In genomic region chr3:157597837-157598379, GRCm38 (mm10) we compare ENCODE assay signal across 17 mouse cellular contexts. TPM values are rescaled to one million over a fixed set of nuclear protein-coding genes. Genes with fewer than 3 reads are reported as not detected.
A peak's percentile ranks its signal among the peaks of the same experiment; 100 is the strongest.
DNase-seq lines count a peak whose midpoint lies in the region; ATAC-seq and TF ChIP-seq lines count a peak whose summit lies in the region.
"Had no signal": no experiment of that assay in that cellular context is flagged by ENCODE, and none has a peak within 500 bp of the region (broad histone marks: within the 10 kb centered on the region; RNA-seq: fewer than 3 reads in every experiment).

No protein-coding gene starts in this region.

- 0 out of 2 replicates have a peak, but pooled peaks have one; percentile 30 for ATAC-seq in heart, postnatal 0 days (ENCODE audit: insufficient read depth, low read depth)
- no peak for ATAC-seq in heart, embryonic 11.5 days (replicated peaks; ENCODE audit: insufficient number of reproducible peaks, low FRiP score, low TSS enrichment)
- peak; percentile 30; the same call in 1 of the 2 replicates for ATAC-seq in liver, embryonic 12.5 days
- ATAC-seq: forebrain, embryonic 13.5 days had no signal

- no peaks in the 10 kb centered on the region for H3K36me3 ChIP-seq in heart, postnatal 0 days (replicated peaks; ENCODE audit: control insufficient read depth, insufficient read depth, low read length)
- no peaks in the 10 kb centered on the region for H3K36me3 ChIP-seq in heart, embryonic 11.5 days (ENCODE audit: control insufficient read depth, insufficient read depth, low read length)
- no peaks in the 10 kb centered on the region for H3K36me3 ChIP-seq in liver, embryonic 12.5 days
- H3K36me3 ChIP-seq: heart, embryonic 13.5 days; liver, embryonic 13.5 days had no signal

- DNase-seq in heart, postnatal 0 days (ENCODE audit: low spot score): no peak
- DNase-seq in liver: no peak
- DNase-seq in fibroblast of lung, adult 2 months (ENCODE audit: low read depth): peak; percentile 3
- DNase-seq in spleen, adult 12 weeks (ENCODE audit: low spot score): no peak
- DNase-seq in spleen, postnatal 14 days (ENCODE audit: low spot score in 2 of 2): no peak
- DNase-seq: cerebellum, adult 9-11 months; gastrocnemius, adult 2 months; heart, postnatal 4 days; layer of hippocampus, adult 9-11 months; liver, embryonic 13.5 days; lung, postnatal 10 days; right cerebral cortex, adult 18-20 months had no signal

- H3K4me2 ChIP-seq in heart, postnatal 0 days (ENCODE audit: low read depth, low read length): no peak overlapping the region
- H3K4me2 ChIP-seq in heart, embryonic 11.5 days: no peak overlapping the region
- H3K4me2 ChIP-seq in liver, embryonic 12.5 days: no peak overlapping the region
- H3K4me2 ChIP-seq: forebrain, embryonic 13.5 days; heart, embryonic 13.5 days; liver, embryonic 13.5 days had no signal

- H3K27ac ChIP-seq in heart, postnatal 0 days (ENCODE audit: low read depth): no peak overlapping the region
- H3K27ac ChIP-seq in heart, embryonic 11.5 days (ENCODE audit: low read depth, low read length): no peak overlapping the region
- H3K27ac ChIP-seq in liver, embryonic 12.5 days: no peak overlapping the region
- H3K27ac ChIP-seq: forebrain, embryonic 13.5 days; gastrocnemius, adult 2 months; heart, embryonic 13.5 days; liver, embryonic 13.5 days had no signal

- H3K27me3 ChIP-seq in heart, postnatal 0 days (ENCODE audit: control insufficient read depth, insufficient read depth, low read length): no peaks in the 10 kb centered on the region
- no peaks in the 10 kb centered on the region for H3K27me3 ChIP-seq in heart, embryonic 11.5 days (ENCODE audit: control insufficient read depth, insufficient read depth, low read length)
- H3K27me3 ChIP-seq in liver, embryonic 12.5 days (replicated peaks): no peaks in the 10 kb centered on the region
- H3K27me3 ChIP-seq: forebrain, embryonic 13.5 days; heart, embryonic 13.5 days; liver, embryonic 13.5 days; megakaryocyte, embryonic 14.5 days had no signal

- no peak overlapping the region for H3K4me3 ChIP-seq in heart, postnatal 0 days (ENCODE audit: low read depth, low read length)
- no peak overlapping the region for H3K4me3 ChIP-seq in heart, embryonic 11.5 days (ENCODE audit: low read depth, low read length)
- no peak overlapping the region for H3K4me3 ChIP-seq in liver, embryonic 12.5 days
- H3K4me3 ChIP-seq: forebrain, embryonic 13.5 days; gastrocnemius, adult 2 months; heart, embryonic 13.5 days; liver, embryonic 13.5 days; megakaryocyte, embryonic 14.5 days had no signal

- 60% methylated on average over 7 of the region's 7 CpGs for WGBS in heart, postnatal 0 days
- 76% methylated on average over 7 of the region's 7 CpGs for WGBS in heart, embryonic 11.5 days (ENCODE audit: insufficient replicate concordance)
- 67% methylated on average over 7 of the region's 7 CpGs for WGBS in liver, embryonic 12.5 days (ENCODE audit: insufficient replicate concordance)

- no peak for TF ChIP-seq EP300 in heart, postnatal 0 days (IDR thresholded peaks at IDR 0.05; ENCODE audit: low read depth)

- H3K4me1 ChIP-seq in heart, postnatal 0 days (ENCODE audit: control insufficient read depth, insufficient read depth): peaks cover 4% of the 10 kb centered on the region; the same call in 1 of the 2 replicates
- no peaks in the 10 kb centered on the region for H3K4me1 ChIP-seq in heart, embryonic 11.5 days (ENCODE audit: control insufficient read depth, insufficient read depth, low read length)
- H3K4me1 ChIP-seq in liver, embryonic 12.5 days: peaks cover 7% of the 10 kb centered on the region; the same call in 1 of the 2 replicates
- H3K4me1 ChIP-seq: forebrain, embryonic 13.5 days; heart, embryonic 13.5 days; liver, embryonic 13.5 days had no signal

- H3K9me3 ChIP-seq in heart, postnatal 0 days (replicated peaks; ENCODE audit: control insufficient read depth, low read length): no peaks in the 10 kb centered on the region
- no peaks in the 10 kb centered on the region for H3K9me3 ChIP-seq in heart, embryonic 11.5 days (replicated peaks; ENCODE audit: control insufficient read depth, low read length)
- no peaks in the 10 kb centered on the region for H3K9me3 ChIP-seq in liver, embryonic 12.5 days (replicated peaks)
- H3K9me3 ChIP-seq: forebrain, embryonic 13.5 days; heart, embryonic 13.5 days; liver, embryonic 13.5 days; megakaryocyte, embryonic 14.5 days had no signal

- H3K9ac ChIP-seq in heart, postnatal 0 days (replicated peaks; ENCODE audit: low read depth, low read length): no peak overlapping the region
- H3K9ac ChIP-seq in heart, embryonic 11.5 days (ENCODE audit: low read depth, low read length): no peak overlapping the region
- H3K9ac ChIP-seq in liver, embryonic 12.5 days: no peak overlapping the region
- H3K9ac ChIP-seq: forebrain, embryonic 13.5 days; heart, embryonic 13.5 days; liver, embryonic 13.5 days had no signal

- no peak for TF ChIP-seq CTCF in heart, postnatal 0 days (IDR thresholded peaks at IDR 0.05; ENCODE audit: low read depth)

RNA-seq across cellular contexts. Expression of gene Ptger3, which starts 31.2 kb away (rescaled TPM):
- 3.3 and 5.0 TPM in 2 replicates for total RNA-seq in heart, postnatal 0 days (2014; rRNA removed; ENCODE audit: low replicate concordance)
- 0.52 and 0.93 TPM in 2 replicates for polyA plus RNA-seq in heart, postnatal 0 days (2015; fragmentation: Nextera tagmentation; extraction: Ambion mirVana)
- 2.0 and 2.8 TPM in 2 replicates for polyA plus RNA-seq in heart, embryonic 11.5 days (2014; fragmentation: Nextera tagmentation; extraction: Ambion mirVana)
- polyA plus RNA-seq in liver, embryonic 12.5 days (2016; fragmentation: Nextera tagmentation; extraction: Ambion mirVana): 9.5 and 9.6 TPM in 2 replicates
